ENCODE assay signal across 18 mouse cellular contexts in the genomic region with DNA sequence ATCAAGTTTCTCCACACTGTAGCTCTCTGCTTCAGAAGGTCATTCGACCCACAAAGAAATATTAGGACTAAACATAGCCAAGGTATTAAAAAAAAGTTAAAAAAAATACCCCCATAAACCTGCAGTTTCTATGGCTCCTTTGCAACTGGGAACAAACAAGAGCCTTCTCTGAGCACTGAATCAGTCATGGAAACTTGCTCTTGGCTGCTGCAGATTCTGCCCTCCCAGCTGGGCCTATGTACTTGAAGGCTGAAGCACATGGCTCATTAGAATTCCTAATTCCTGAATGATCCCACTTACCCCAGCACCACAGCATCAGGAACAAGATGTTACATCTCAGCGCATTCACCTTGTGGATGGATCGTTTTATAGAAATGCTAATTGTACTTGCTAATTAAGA.
"Had no signal": no experiment of that assay in that cellular context is flagged by ENCODE, and none has a peak within 500 bp of the region (broad histone marks: within the 10 kb centered on the region; RNA-seq: fewer than 3 reads in every experiment).

No protein-coding gene starts in this region.

- H3K4me3 ChIP-seq: midbrain, embryonic 13.5 days had no signal

- H3K27me3 ChIP-seq: midbrain, embryonic 13.5 days had no signal

- H3K9ac ChIP-seq: liver, embryonic 14.5 days; liver, postnatal 0 days; lung, embryonic 14.5 days; midbrain, embryonic 13.5 days had no signal

- H3K4me2 ChIP-seq: liver, embryonic 11.5 days; lung, embryonic 14.5 days; midbrain, embryonic 13.5 days had no signal

- H3K9me3 ChIP-seq: midbrain, embryonic 13.5 days had no signal

- ATAC-seq: inflammation-experienced regulatory T-cells, adult 6 months; intestine, embryonic 16.5 days; liver, postnatal 0 days; lung, postnatal 0 days; midbrain, embryonic 13.5 days; midbrain, embryonic 16.5 days had no signal

- H3K36me3 ChIP-seq: midbrain, embryonic 13.5 days had no signal

- H3K27ac ChIP-seq: liver, embryonic 14.5 days; macrophage; midbrain, embryonic 13.5 days had no signal

- DNase-seq: kidney, adult 18-20 months; kidney, adult 9 months; kidney, postnatal 36 days; layer of hippocampus, adult 9-11 months; liver, postnatal 0 days; lung, embryonic 14.5 days; right cerebral cortex, postnatal 4 days; spleen, adult 18-20 months; thymus, adult 18-20 months; thymus, postnatal 36 days had no signal
